In genomic region chr11:90247793-90248192, GRCm38 (mm10) we compare ENCODE assay signal across 17 mouse cellular contexts.
"Had no signal": no experiment of that assay in that cellular context is flagged by ENCODE, and none has a peak within 500 bp of the region (broad histone marks: within the 10 kb centered on the region; RNA-seq: fewer than 3 reads in every experiment).

No protein-coding gene starts in this region.

- H3K27ac ChIP-seq: liver, embryonic 14.5 days had no signal

- DNase-seq: lung, adult 18-20 months; lung, embryonic 14.5 days; lung, postnatal 10 days; lung, postnatal 4 days; midbrain, embryonic 14.5 days; retina, postnatal 1 day; right cerebral cortex, adult 18-20 months; right cerebral cortex, postnatal 25 days; right cerebral cortex, postnatal 4 days; spleen, adult 18-20 months; thymus, adult 18-20 months; thymus, postnatal 36 days had no signal

- H3K4me3 ChIP-seq: midbrain, embryonic 12.5 days; neural tube, embryonic 13.5 days had no signal

- H3K27me3 ChIP-seq: midbrain, embryonic 12.5 days; neural tube, embryonic 13.5 days had no signal

- H3K9ac ChIP-seq: liver, embryonic 14.5 days; lung, embryonic 14.5 days; midbrain, embryonic 12.5 days; neural tube, embryonic 15.5 days had no signal

- H3K9me3 ChIP-seq: midbrain, embryonic 10.5 days; midbrain, embryonic 12.5 days; neural tube, embryonic 13.5 days; neural tube, embryonic 15.5 days had no signal

- H3K36me3 ChIP-seq: midbrain, embryonic 12.5 days; neural tube, embryonic 13.5 days; neural tube, embryonic 15.5 days had no signal
